Mouse (Mus musculus) CD4-positive, CD25-positive, alpha-beta regulatory T cell, adult 4 months (primary cell): ENCODE data around the gene Itga9. TPM values are rescaled to one million over a fixed set of nuclear protein-coding genes. Genes with fewer than 3 reads are reported as not detected.
A peak's percentile ranks its signal among the peaks of the same experiment; 100 is the strongest.

Experiments
- ATAC-seq: one replicate; pipeline ENCODE4 v1.8.0; 2017
- polyA plus RNA-seq, 2 experiments: library from polyadenylated mRNA; unstranded; fragments of 100-300 nt; shearing (Covaris generic); gene quantifications; one replicate each; pipeline ENCODE4 v1.2.1; 2017

Itga9 gene
- polyA plus RNA-seq, 2 experiments from 2014 or later, result 0.41 to 1.0 TPM

GRCm38 (mm10) chr9:118885785-118886184 is 279.3 kb downstream of the Itga9 start:
- no peak for ATAC-seq

DNA sequence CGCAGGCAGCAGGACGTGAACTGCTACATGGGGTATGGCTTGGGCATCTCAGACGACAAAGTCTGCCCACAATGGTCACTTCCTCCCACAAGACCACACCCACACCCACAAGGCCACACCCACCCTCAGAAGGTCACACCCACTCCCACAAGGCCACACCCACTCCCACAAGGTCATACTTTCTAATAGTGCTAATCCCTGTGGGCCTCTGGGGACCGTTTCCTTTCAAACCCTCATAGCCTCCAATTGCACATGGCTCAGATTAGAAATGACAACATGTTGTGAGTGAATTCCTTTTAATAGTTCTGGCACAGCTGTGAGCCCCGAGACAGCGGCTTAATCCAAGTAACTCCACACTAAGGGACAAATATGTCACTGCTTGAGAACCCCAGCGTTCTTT is 280.7 kb downstream of the Itga9 start:
- no peak for ATAC-seq

GRCm38 (mm10) chr9:118887734-118888133 is 281.2 kb downstream of the Itga9 start:
- ATAC-seq, result no peak

GRCm38 (mm10) chr9:118890149-118890548 is 283.7 kb downstream of the Itga9 start:
- ATAC-seq, result peak; percentile 43

DNA sequence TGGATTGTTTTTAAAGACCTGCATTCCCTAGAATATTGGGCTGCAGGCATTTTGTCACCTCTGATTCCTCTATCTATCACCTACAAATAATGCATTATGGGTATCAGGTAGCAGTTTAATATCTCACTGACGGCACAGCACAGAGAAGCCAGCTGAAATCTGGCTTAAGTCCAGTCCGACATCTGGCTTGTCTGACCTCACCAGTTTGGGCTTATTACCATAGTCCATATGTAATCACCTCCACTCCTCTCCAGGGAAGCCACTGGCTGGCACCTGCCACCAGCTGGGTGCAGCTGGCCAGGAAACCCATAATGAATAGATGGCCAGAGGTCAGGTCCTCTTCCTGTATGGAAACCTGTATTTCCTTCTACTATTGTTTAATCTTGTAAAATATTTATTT is 284.2 kb downstream of the Itga9 start:
- ATAC-seq, result no peak

DNA sequence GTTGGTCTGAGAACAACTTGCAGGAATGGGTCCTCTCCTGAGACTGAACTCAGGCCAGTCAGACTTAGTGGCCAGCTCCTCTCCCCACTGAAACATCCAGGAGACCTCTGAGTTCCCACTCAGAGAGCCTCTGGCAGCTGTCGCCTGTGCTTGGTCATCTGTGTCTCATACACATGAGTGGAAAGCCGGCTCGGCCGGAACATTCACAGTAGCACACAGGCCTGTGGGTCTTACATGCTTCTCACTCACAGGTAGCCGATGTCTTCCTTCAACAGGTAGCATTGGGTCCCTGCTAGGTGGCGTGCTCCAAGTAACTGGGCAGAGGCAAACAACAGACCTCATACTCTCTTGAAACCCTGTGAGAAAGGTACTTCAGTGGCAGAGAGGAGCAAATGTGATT is 284.6 kb downstream of the Itga9 start:
- ATAC-seq, result no peak

GRCm38 (mm10) chr9:118891593-118891992 is 285.1 kb downstream of the Itga9 start:
- no peak for ATAC-seq

- ATAC-seq, result no peak
These were observed 288.6 kb downstream of the Itga9 start for GRCm38 (mm10) chr9:118895101-118895500.

GRCm38 (mm10) chr9:118900677-118901076 is 294.2 kb downstream of the Itga9 start:
- no peak for ATAC-seq

DNA sequence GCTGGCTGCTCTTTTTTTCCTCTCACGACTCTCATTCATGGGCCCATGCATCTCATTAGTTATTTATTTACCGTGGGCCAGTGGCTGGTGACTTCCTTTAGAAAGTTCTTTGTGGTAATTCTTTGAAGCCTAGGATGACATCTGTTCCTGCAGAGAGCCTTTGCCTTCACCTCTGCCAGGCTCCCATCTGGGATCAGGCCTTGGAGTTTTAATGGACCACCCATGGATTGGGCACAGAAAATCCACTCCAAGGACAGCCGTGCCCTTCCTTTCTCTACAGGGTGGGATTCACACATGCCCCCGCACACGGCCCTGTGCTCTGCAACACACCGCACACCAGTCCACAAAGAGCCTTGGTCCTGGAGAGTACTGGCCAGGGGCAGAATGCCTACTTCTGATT is 295.4 kb downstream of the Itga9 start:
- ATAC-seq, result no peak

GRCm38 (mm10) chr9:118907934-118908620 is 301.6 kb downstream of the Itga9 start:
- ATAC-seq, result peak; percentile 68

- no peak for ATAC-seq
These were observed 306.6 kb downstream of the Itga9 start for GRCm38 (mm10) chr9:118913048-118913447.

- ATAC-seq, result no peak
These were observed 307.1 kb downstream of the Itga9 start for GRCm38 (mm10) chr9:118913613-118914012.

GRCm38 (mm10) chr9:118914589-118914988 is 308.1 kb downstream of the Itga9 start:
- ATAC-seq, result no peak

GRCm38 (mm10) chr9:118915290-118915689 is 308.8 kb downstream of the Itga9 start:
- ATAC-seq, result no peak

DNA sequence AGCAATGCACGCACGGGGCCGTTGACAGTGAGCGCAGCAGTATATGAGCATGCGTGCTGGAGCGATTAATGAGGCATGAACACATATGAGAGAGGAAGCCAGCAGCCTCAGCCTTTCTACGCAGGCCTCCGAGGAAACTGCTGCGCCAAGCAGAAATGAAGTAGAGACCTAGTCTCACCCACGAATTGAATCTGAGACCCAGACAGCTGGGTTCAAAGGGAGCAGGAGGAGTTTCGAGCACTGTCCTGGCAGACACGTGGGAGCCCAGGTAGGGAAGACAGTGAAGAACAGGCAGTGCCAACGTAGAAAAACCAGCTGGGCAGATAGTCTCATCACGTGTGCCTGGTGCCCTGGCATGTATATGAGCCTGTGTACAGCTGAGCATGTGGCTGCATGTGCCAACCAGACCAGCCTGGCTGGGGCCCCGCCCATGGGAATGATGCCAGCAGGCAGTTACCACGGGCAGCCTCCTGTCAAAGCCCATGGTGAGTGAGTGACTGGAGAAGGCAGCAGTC is 313.2 kb downstream of the Itga9 start:
- ATAC-seq, result no peak

DNA sequence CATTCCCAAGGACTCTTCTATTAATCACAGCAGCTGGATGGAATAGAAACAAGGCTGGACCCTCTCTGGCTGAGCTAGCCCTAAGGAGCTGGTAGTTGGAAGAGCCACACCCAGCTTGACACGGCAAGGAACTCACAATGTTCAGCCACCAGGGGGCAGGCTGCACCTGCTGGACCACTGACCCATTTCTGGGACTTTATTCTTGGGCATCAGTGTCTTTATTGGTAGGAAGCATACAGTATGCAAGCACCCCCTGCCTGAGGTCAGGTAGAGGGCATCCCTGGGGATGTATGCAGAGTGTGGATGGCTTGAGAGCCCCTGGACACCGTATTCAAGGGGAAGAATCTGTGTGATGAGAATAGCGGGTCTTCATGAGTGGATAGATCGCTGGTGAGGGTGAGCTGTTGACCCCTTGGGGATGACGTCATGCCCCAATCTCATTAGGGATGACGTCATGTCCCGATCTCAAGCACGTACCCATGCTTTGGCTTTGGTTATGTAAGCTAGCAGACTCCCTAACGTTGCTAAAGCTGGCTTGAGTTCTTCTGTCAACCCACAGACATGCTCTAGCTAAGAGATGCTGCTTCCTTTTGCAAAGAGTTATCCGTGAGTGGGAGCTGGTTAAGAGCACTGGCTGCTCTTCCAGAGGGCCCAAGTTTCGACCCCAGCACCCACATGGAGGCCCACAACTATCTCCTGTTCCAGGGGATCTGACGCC is 314.5 kb downstream of the Itga9 start:
- no peak for ATAC-seq

GRCm38 (mm10) chr9:118921926-118922325 is 315.4 kb downstream of the Itga9 start:
- no peak for ATAC-seq

GRCm38 (mm10) chr9:118924554-118925085 is 318.1 kb downstream of the Itga9 start:
- no peak for ATAC-seq

DNA sequence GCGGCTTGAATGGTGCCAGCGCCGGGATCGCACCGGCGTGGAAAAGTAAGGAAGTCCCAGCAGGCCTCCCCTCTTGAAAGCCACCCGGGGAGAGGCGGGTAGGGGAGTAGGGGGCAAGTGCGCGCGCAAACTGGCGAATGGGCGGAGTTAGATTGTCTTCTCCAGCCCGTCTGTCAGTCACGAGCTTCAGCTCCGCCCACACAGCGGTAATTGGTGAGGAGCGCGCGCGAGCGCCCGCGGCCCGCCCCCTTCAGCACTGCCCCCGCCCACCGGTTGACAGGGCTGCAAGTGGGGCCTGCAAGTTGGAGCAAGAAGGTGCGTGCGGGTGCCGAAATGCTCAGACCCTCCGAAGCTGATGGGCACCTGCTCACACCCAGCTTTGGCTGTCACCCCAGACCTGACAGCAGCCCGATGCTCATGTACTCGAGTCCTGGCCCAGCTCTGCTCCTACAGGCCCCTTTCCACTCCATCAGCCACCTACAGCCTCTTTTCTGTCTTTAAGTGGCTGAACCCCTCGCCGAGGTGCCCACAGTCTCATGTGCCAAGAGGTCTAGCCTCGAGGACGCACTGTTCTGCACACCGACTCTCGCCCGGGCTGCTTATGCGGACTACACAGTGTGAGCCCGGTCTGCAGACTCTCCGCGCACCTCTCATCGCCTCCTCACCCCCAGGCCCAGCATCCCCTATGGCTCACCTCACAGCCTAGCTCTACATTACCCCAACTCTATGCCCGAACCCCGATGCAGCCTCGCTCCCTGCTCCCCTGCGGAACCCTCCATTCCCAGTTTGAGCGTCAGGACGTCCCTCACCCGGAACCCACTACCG is 319.0 kb downstream of the Itga9 start:
- ATAC-seq, result peak; percentile 88

DNA sequence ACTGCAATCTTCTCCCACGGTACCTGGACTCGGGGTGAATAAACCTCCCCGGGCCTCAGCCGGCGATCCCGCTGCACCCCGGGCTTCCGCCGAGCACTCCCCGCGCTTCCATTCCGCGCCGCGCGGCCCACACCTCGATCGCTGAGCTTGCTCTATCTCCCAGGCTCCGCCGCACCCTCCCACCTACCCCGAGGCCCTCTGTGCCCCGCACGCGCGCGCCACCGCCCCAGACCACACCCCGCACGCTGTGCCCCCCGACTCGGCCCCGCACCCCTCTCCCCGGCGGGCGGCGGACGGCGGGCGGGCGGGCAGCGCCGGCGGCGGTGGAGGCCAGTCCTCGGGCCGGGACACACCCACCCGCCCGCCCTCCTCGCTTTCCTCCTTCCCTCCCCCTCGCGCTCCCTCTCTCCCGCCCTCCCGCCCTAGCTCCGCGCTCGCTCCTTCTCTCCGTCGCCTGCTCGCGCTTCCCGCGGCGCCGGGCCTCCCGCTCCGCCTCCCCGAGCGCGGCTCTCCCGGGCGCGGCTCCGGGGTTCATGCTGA is 319.7 kb downstream of the Itga9 start, which contains the start of gene Ctdspl:
Ctdspl (plus strand) TSS at position 343 of the 540 bp plus-strand sequence.
- peak; percentile 27 for ATAC-seq

GRCm38 (mm10) chr9:118926688-118927321 is 320.3 kb downstream of the Itga9 start:
- ATAC-seq, result peak; percentile 30
